25 mouse cellular contexts compared by ENCODE assay signal in genomic region chr14:33312309-33312708, GRCm38 (mm10).
DNase-seq lines count a peak whose midpoint lies in the region; ATAC-seq and TF ChIP-seq lines count a peak whose summit lies in the region.
"Had no signal": no experiment of that assay in that cellular context is flagged by ENCODE, and none has a peak within 500 bp of the region (broad histone marks: within the 10 kb centered on the region; RNA-seq: fewer than 3 reads in every experiment).

No protein-coding gene starts in this region.

- intact Hi-C loops in heart, postnatal 25 days (cut with DNase I) = loop anchor here (10.0 kb wide), 1 partner anchor 222 kb away; no protein-coding TSS in a partner anchor

- H3K9me3 ChIP-seq in kidney, postnatal 0 days (replicated peaks; ENCODE audit: low read length) = no peaks in the 10 kb centered on the region
- no peaks in the 10 kb centered on the region for H3K9me3 ChIP-seq in lung, embryonic 15.5 days
- no peaks in the 10 kb centered on the region for H3K9me3 ChIP-seq in midbrain, embryonic 11.5 days (ENCODE audit: control insufficient read depth, low read length)
- no peaks in the 10 kb centered on the region for H3K9me3 ChIP-seq in midbrain, embryonic 14.5 days (ENCODE audit: control insufficient read depth, low read length)
- H3K9me3 ChIP-seq: embryonic facial prominence, embryonic 15.5 days; forebrain, embryonic 10.5 days; heart, embryonic 10.5 days; heart, embryonic 15.5 days; hindbrain, embryonic 10.5 days had no signal

- TF ChIP-seq CTCF in kidney, postnatal 0 days (IDR thresholded peaks at IDR 0.05; ENCODE audit: low read depth) = no peak

- no peak overlapping the region for H3K4me2 ChIP-seq in kidney, postnatal 0 days (ENCODE audit: low read length)
- no peak overlapping the region for H3K4me2 ChIP-seq in lung, embryonic 15.5 days
- no peak overlapping the region for H3K4me2 ChIP-seq in midbrain, embryonic 11.5 days
- no peak overlapping the region for H3K4me2 ChIP-seq in midbrain, embryonic 14.5 days (ENCODE audit: low read length)
- H3K4me2 ChIP-seq: embryonic facial prominence, embryonic 15.5 days; heart, embryonic 15.5 days; hindbrain, embryonic 14.5 days had no signal

- H3K36me3 ChIP-seq in kidney, postnatal 0 days (ENCODE audit: insufficient read depth, low read length) = no peaks in the 10 kb centered on the region
- H3K36me3 ChIP-seq in lung, embryonic 15.5 days = no peaks in the 10 kb centered on the region
- no peaks in the 10 kb centered on the region for H3K36me3 ChIP-seq in midbrain, embryonic 11.5 days (ENCODE audit: control insufficient read depth, insufficient read depth, low read length)
- no peaks in the 10 kb centered on the region for H3K36me3 ChIP-seq in midbrain, embryonic 14.5 days (ENCODE audit: control insufficient read depth, insufficient read depth, low read length)
- H3K36me3 ChIP-seq: embryonic facial prominence, embryonic 15.5 days; forebrain, embryonic 10.5 days; heart, embryonic 10.5 days; heart, embryonic 15.5 days; hindbrain, embryonic 10.5 days had no signal

- no peak overlapping the region for H3K27ac ChIP-seq in kidney, postnatal 0 days
- peak overlapping the region; percentile 57 for H3K27ac ChIP-seq in lung, embryonic 15.5 days
- H3K27ac ChIP-seq in midbrain, embryonic 11.5 days (ENCODE audit: low read depth, low read length) = no peak overlapping the region
- no peak overlapping the region for H3K27ac ChIP-seq in midbrain, embryonic 14.5 days (replicated peaks; ENCODE audit: low read depth, low read length)
- H3K27ac ChIP-seq: embryonic facial prominence, embryonic 15.5 days; forebrain, embryonic 10.5 days; gastrocnemius, adult 2 months; heart, embryonic 10.5 days; heart, embryonic 15.5 days; hindbrain, embryonic 10.5 days; hindbrain, embryonic 14.5 days had no signal

- no peaks in the 10 kb centered on the region for H3K4me1 ChIP-seq in kidney, postnatal 0 days (replicated peaks; ENCODE audit: insufficient read depth, low read length)
- H3K4me1 ChIP-seq in lung, embryonic 15.5 days = peaks cover 26% of the 10 kb centered on the region
- H3K4me1 ChIP-seq in midbrain, embryonic 11.5 days (ENCODE audit: control insufficient read depth, insufficient read depth, low read length) = no peaks in the 10 kb centered on the region; the same call in 1 of the 2 replicates
- no peaks in the 10 kb centered on the region for H3K4me1 ChIP-seq in midbrain, embryonic 14.5 days (ENCODE audit: control insufficient read depth, insufficient read depth, low read length)
- H3K4me1 ChIP-seq: embryonic facial prominence, embryonic 15.5 days had no signal

- no peak overlapping the region for H3K9ac ChIP-seq in kidney, postnatal 0 days (ENCODE audit: low read depth, low read length)
- no peak overlapping the region for H3K9ac ChIP-seq in lung, embryonic 15.5 days
- no peak overlapping the region for H3K9ac ChIP-seq in midbrain, embryonic 11.5 days (ENCODE audit: low read length)
- no peak overlapping the region for H3K9ac ChIP-seq in midbrain, embryonic 14.5 days (replicated peaks; ENCODE audit: low read length)
- H3K9ac ChIP-seq: embryonic facial prominence, embryonic 15.5 days; heart, embryonic 15.5 days; hindbrain, embryonic 14.5 days had no signal

- no peaks in the 10 kb centered on the region for H3K27me3 ChIP-seq in kidney, postnatal 0 days (ENCODE audit: insufficient read depth, low read length)
- H3K27me3 ChIP-seq in lung, embryonic 15.5 days = no peaks in the 10 kb centered on the region
- 0 out of 2 replicates have a peak, but pooled peaks cover 2% of the 10 kb centered on the region for H3K27me3 ChIP-seq in midbrain, embryonic 11.5 days (ENCODE audit: control insufficient read depth, insufficient read depth, low read length)
- H3K27me3 ChIP-seq in midbrain, embryonic 14.5 days (ENCODE audit: control insufficient read depth, insufficient read depth, low read length) = peaks cover 6% of the 10 kb centered on the region; the same call in 1 of the 2 replicates
- H3K27me3 ChIP-seq: Patski had no signal

- no peak overlapping the region for H3K4me3 ChIP-seq in kidney, postnatal 0 days (replicated peaks; ENCODE audit: low read depth, low read length)
- no peak overlapping the region for H3K4me3 ChIP-seq in lung, embryonic 15.5 days
- no peak overlapping the region for H3K4me3 ChIP-seq in midbrain, embryonic 11.5 days (ENCODE audit: low read depth, low read length)
- no peak overlapping the region for H3K4me3 ChIP-seq in midbrain, embryonic 14.5 days (replicated peaks; ENCODE audit: low read depth, low read length)
- H3K4me3 ChIP-seq: embryonic facial prominence, embryonic 15.5 days; erythroblast, embryonic 14.5 days; forebrain, embryonic 10.5 days; gastrocnemius, adult 2 months; heart, embryonic 10.5 days; heart, embryonic 15.5 days; hindbrain, embryonic 10.5 days had no signal

- 33% methylated on average over 4 of the region's 4 CpGs for WGBS in kidney, postnatal 0 days
- 44% methylated on average over 4 of the region's 4 CpGs for WGBS in lung, embryonic 15.5 days
- 33% methylated on average over 4 of the region's 4 CpGs for WGBS in midbrain, embryonic 11.5 days
- WGBS in midbrain, embryonic 14.5 days = 27% methylated on average over 4 of the region's 4 CpGs

- peak; percentile 68 for DNase-seq in heart, adult 11 months
- no peak for DNase-seq in heart, postnatal 25 days (ENCODE audit: low spot score)
- peak; percentile 24 for DNase-seq in kidney, postnatal 0 days (ENCODE audit: low spot score)
- no peak for DNase-seq in kidney, adult 18-20 months
- DNase-seq in lung, postnatal 25 days (ENCODE audit: low spot score) = no peak
- peak; percentile 77 for DNase-seq in midbrain, embryonic 11.5 days (ENCODE audit: low spot score, missing footprints)
- DNase-seq in midbrain, embryonic 14.5 days = no peak
- DNase-seq: adrenal gland, postnatal 14 days; cerebellum, adult 11-12 months; cerebellum, adult 9-10 months; cerebellum, postnatal 25 days; gastrocnemius, adult 2 months; gastrocnemius, postnatal 25 days; heart, postnatal 14 days had no signal

- ATAC-seq in kidney, postnatal 0 days (replicated peaks; ENCODE audit: low FRiP score, low read depth) = peak; percentile 65; the same call in 1 of the 2 replicates
- ATAC-seq in lung, embryonic 15.5 days (ENCODE audit: borderline replicate concordance, extremely low read depth, low FRiP score, low TSS enrichment) = no peak
- no peak for ATAC-seq in midbrain, embryonic 11.5 days (ENCODE audit: low FRiP score)
- no peak for ATAC-seq in midbrain, embryonic 14.5 days (ENCODE audit: low FRiP score, low TSS enrichment)
- ATAC-seq: activated CD4-positive, CD25-positive, alpha-beta regulatory T cell, adult 4 months; forebrain, embryonic 14.5 days; Patski had no signal

Comparison
In these comparisons a context has a peak if more than half of its experiments do, and no peak if none do; other contexts are left out.
1. DNase-seq: peak in heart, adult 11 months (single experiment), kidney, postnatal 0 days (single experiment) and midbrain, embryonic 11.5 days (single experiment); none in heart, postnatal 25 days (single experiment), kidney, adult 18-20 months (single experiment), lung, postnatal 25 days (single experiment) and midbrain, embryonic 14.5 days (single experiment).